Mouse (Mus musculus): ENCODE results near the gene Pde7b. TPM values are rescaled to one million over a fixed set of nuclear protein-coding genes. Genes with fewer than 3 reads are reported as not detected.
A peak's percentile ranks its signal among the peaks of the same experiment; 100 is the strongest.

Pde7b gene
- total RNA-seq, 1 experiment from 2014 or later: 19.0 TPM

DNA sequence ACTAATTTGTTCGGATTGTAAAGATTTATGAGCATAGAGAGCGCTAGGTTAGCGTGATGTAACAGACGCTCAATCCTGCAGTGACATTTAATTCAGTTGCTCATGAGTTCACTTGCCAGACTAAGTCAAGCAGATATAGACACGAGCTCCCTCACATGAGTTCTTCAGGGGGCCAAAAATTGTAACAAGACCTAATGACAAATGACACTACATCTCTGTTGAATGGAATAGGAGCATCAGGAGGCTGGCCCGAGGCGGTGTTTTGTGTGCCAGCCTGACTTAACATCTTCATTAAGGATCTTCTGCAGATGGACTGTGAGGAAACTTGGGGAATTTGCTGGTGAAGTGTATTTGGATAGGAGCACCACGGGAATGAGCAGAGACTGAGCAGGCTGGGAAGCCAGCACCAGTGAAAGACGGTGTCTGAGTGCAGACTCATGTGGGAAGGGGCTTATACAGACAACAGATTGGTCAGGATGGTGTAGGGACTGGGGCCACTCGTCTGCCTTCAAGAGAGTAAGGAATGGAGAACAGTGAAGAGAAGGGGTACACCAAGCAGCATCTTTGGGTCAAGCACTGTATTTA lies 303.5 kb downstream of the Pde7b start:
- no peak for DNase-seq

DNA sequence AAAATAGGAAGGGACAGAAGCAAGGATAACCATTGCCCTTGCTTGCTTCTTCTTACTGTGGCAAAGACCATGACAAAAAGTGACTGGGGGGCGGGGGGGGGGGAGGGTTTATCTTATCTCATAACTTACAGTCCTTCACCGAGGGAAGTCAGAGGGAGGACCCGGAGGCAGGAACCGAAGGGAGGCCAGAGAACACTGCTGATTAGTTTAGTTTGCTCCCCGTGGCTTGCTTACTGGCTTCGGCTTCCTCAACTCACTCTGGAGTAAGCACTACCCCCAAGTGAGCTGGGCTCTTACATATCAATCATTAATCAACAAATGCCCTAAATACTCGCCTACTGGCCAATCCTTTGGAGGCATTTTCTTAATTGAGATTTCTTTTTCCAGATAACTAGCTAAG lies 304.6 kb downstream of the Pde7b start:
- no peak for DNase-seq

DNA sequence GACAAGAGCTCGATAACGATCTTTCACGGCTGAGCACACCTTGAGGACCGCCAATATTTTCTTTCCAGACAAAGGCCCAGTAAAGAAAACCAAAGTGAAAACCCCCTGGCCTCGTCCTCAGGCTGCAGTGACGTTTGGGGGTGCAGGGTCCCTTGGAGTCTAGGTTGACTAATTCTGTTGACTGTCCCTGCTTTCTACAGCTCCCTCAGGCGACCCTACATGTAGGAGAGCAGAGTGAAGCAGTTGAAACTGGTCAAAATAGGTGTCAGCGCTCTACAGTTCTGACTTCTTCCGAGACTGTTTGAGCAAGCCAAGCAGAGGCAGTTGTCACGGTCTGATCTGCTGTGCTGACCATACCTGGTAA lies 306.0 kb downstream of the Pde7b start:
- DNase-seq: no peak

DNA sequence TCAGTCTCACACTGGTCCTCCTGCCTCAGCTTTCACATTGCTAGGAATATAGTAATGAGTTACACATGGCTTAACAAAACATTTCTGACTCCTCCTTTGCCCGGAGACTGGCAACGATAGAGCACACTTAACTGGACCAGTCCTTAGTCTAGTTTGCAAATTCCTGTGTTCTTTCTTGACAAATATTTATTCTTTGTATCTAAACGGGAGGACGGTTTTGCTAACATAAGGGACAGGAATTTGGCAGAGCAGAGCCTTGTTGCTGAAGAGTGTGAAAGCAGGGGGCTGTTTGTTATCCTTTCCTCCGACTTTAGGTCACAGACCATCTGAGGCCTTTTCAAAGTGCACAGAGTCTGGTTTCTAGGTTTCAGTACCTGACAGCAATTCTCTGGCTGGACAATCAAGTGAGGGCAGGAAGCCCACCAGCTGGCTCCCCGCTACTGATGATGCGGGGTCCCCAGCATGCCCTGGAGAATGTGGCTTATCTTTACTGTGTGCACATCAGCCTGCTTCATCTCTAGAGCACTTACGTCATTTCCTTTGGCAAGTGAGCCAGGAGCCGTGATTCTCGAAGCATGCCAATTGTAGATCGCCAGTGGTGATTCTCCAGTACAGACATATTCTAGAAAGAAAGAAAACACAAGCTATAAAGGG lies 306.5 kb downstream of the Pde7b start:
- DNase-seq: no peak

DNA sequence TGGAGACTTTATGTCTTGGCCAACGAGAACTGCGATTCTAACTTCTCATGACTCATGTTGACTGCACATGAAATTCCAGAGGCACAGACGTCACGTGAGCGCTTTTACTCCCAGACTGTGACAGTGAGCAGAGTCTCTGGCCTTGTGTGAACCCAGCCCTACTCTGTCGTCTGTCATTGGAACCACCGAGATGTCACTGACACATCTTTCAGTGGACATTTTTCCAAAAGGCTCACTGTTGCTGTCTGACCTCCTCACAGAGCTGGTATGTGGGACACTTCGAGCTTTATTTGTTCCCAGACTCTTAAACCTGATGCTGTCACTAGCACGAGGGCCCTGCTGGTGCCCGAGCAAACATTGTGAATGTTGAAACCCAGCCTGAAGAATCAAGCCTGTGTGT lies 315.7 kb downstream of the Pde7b start:
- peak; percentile 55 for DNase-seq

DNA sequence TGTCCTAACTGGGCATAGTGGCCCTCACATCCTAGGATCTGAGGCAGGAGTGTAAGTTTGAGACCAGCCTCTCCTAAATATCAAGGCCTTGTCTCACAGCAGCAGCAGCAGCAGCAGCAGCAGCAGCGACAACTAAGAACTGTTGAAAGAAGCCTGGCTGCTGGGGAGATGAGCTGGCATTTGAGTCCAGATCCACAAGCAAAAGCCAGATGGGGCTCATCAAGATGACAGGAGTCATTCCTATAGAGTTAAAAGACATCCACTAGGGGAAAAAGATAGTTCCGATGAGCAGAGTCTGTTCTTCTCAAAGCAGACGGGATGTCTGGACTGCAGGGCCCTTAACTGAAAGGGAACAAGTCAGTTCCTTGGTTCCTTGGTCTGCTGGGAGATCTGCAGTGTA lies 316.5 kb downstream of the Pde7b start:
- no peak for DNase-seq

DNA sequence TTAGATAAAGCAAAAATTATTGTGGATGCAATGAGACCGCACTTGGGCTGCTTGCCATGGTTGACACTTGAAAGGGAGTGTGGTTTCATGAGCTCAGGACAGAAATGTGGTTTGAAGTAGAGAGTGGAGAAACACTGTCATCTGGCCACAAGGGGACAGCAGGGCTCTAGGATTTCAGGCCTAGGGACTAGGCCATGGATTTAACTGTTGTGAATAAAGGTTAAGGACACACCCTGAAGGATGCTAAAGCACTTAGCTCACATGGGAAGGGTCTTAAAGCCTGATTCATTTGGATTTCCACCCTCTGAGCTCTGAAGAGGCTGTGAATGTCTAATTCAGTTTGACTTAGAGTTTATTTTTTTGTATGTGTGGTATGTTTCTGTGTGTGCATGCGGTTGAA lies 319.4 kb downstream of the Pde7b start:
- peak; percentile 74 for DNase-seq

DNA sequence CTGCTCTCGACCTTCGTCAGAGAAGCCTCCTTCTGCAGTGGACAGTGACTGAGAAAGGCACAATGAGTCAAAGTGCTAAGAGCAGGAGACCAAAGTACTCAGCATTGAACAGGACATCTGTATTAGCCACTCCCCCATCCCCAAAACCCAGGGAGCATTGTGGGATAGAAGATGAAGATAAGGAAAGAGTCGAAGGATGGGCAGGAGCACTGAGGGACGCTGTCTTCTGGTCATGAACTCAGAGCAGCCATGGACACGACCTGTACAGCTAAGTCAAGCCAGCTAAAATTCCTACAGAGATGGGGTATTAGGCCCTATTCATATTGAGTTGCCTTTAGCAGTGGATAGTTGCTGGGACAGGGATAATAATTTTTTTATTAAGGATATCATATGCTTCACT lies 321.9 kb downstream of the Pde7b start:
- no peak for DNase-seq

DNA sequence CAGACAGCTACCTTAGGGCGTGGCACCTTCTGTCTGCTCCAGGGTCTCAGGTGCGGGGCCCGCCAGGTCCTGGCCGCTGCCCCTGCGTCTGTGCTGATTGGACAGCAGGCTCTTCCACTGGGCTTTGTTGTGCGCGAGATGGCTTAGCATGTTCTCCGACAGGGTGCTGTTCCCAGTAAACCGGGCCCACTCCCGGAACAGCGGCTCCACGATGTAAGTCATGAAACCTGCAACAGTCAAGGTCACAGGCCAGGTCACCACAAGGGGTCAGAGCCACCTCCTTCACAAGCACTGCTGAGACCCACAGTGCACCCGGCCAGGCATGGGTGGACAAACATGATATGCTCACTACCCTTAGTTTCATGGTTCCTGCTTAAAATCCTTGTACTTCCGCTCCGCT lies 324.5 kb downstream of the Pde7b start:
- no peak for DNase-seq

DNA sequence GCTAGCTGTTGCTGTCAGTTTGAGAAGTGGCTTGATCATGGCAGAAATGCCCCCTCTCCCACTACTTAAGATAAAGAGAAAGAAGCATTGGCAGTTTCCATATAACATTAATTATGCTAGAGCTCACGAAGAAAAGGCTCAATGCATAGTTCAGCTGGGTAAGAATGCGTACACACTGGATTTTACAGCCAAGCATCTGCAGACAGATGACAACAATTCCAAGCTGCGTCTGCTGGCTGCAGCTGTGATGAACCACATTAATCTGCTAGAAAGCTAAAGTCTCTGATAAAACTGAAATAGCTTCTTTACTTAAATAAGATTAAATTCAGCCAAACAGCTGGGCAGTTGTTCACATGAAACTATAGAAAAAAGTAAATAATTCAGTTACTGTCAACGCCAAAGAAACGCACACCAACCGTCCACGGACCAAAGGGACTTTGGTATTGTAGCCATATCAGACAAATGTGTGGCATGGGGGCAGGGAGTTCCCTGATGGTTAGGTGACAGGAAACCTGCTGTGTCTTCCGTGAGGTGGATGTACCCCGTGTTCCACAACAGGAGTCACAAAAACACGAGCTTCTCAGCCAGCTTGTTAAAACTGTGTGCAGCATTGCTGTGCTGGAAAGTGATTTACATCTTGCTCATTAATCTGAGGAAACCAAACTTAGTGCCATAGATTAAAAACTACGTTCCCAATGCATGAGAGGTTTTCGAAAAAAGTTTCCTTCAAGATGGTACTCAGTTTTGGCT lies 326.1 kb downstream of the Pde7b start:
- no peak for DNase-seq

DNA sequence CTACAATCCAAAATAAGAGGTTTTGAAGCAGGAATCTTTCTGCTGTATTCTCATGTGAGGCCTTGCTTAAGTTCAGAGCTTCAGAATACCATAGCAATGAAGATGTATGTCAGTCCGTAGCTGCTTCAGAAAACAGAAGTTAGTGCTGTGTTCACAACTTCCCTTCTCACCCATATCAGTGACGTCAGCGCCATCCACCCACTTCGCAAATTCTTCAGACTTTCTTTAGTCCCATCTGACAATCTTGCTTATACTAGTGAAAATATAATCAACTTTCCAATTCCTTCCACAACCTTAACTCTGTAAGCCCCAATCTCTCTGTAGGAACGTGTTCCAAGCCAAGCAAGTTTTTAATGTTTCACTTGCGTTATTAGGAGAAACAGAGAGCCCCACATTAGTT lies 326.7 kb downstream of the Pde7b start:
- no peak for DNase-seq

DNA sequence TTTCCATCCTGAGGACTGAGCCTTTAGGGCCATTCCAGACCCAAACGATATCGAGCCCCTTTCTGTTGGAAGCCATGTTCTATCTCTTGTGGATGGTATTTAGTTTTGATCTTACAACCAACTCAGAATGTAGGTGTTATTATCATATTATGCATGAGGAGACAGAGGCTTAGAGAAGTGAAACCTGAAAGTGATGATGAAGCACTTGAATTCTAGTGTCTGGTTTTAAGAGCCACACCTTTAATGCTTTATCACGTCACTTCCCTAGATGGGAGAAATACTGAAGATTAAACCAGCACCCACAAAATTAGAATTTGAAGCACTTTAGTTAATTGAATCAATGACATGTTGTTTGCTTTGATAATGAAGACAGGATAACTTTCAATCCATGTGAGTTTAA lies 329.1 kb downstream of the Pde7b start:
- DNase-seq: no peak

DNA sequence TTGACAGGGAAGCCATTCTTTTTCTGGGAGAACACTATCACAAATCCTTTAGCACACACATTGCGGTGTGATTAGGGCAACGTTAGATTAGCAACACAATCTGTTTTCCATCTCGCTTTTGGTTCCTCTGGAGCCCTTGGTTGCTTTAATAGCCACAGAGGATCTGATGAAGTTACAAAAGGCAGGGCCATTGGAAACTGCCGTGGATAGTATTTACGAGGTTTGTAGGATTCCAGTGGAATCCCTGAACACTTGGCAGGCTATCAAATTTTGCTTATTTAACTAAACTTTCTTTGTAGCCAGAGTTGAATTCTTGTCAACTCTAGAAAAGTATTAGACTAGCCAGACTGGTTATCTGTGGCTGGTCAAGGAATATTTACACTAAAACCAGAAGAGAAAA lies 330.1 kb downstream of the Pde7b start:
- no peak for DNase-seq

DNA sequence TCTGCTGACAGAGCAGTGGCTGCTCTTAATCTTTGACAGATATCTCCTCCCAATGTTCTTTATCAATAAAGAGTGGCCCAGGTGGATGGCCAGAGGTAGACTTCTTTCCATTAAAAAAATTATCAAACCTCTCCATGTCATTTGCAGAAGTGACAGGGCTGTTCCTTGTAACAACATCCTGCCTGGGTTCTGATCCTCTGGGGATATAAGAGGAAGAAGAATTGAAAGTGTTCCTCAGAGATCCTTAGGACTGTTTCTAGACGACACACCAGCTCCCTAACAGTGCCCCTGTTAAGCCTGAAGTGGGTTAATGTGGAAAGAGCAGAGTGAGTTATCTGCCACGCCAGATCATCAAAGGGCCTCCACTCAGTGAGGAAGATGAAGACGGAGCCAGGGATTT lies 334.3 kb downstream of the Pde7b start:
- DNase-seq: no peak

DNA sequence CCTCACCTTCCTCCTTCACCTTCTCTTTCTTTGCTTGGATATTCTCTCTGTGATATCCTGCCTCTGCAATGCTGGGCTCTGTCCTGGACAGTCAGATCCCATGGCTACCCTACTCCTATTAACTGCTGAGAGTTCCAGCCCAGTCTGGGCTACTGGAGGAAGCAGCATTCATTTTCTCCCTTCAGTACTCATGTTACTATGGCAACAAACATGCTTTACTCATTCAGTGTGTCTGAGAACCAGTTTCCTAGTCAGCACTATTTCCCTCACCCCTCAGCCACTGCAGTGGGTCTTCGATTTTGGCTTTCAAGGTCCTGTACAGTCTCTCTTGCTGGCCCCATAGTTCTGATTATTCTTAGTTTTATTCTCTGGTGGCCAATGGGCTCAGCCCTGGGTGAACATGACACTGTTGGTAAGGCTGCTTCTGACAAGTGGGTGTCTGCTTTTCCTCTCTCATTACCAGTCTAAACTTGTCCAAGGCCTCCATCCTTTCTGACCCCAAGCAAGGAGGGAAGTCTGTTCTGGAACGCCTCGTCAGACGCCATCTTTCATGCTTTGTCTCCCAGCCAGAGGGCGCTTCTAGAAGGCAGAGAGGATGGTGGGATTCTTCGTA lies 342.0 kb downstream of the Pde7b start:
- no peak for DNase-seq

DNA sequence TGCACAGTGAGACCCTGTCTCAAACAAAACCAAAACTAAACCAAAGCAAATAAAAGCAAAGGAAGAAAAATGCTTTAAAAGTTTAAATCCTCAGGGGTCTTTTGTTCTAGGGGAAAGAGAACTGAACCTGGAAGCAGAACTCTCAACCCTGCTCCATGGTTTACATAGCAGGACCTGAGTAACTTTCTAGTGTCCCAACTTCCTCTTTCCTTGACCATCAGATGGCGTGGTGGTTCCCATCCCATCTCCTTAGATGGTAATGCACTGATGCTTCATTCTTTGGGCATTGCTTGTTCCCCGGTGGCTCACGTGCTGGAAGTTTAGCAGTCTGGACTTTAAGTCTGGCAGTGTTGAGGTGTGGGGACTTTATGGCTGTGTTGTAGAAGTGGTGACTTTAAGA lies 343.5 kb downstream of the Pde7b start:
- DNase-seq: no peak

DNA sequence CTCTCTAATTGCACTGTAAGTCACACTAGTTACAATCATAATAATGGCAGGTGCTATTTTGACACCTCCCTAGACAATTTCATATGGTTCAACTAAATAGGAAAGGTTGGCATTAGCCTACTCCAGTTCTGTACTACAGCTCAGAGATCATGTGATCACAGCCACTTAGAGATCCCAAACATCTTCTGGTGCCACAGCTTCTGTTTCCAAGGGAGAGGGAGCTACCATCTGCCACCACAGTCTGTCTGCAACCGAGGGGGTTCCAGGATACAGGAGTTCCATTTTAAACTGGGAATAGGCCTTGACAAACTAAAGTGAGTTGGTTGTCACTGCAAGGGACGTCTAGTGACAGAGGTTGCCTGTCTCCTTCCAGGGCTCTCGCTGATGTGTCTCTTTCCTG lies 344.1 kb downstream of the Pde7b start:
- no peak for DNase-seq

DNA sequence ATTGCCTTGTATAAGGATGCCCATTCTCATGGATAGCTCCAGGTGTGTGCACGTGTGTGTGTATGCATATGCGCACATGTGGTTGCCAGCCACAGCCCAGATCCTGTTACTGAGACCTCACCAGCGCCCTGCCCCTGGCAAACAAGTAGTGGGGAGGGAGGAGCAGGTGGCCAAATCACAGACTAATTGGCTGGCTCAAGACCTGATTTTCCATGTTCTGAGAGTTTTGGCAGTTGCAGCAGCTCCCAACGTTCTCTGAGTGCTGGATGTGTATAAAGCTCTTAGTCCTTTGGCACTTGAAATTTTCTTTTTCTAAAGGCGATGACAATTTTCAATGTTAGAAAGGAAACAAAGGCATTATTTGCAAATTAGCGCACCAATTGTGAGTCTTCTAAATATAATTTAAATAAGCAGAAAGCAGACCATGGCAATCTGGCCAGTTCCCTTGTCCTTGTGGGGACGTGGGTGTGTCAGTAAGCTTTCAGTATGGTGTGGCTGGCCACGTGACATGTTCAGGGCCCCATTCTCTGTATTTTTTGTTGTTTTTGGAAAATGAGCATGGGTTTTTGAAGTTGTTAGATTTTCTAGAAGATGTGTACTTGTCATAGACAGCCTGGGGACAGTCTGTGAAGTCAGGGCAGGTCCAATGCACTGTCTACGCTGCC lies 345.7 kb downstream of the Pde7b start:
- DNase-seq: no peak

DNA sequence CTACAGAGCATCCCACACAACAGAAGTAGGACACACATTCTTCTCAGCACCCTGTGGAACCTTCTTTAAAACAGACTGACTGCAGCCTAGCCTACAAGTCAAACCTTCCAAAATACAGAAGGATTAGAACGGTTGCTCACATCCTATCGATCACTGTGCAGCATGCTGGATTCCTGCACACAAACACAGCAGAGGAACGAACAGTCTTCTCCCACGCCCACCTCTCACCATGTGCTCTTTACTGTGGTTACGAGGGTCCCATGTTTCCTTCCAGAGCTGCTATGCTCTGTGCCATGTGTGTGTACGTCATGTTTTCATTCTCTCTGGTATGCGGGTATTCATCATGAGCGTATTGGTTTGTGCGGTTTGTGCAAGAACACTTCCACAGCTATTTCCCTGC lies 347.3 kb downstream of the Pde7b start:
- DNase-seq: no peak

DNA sequence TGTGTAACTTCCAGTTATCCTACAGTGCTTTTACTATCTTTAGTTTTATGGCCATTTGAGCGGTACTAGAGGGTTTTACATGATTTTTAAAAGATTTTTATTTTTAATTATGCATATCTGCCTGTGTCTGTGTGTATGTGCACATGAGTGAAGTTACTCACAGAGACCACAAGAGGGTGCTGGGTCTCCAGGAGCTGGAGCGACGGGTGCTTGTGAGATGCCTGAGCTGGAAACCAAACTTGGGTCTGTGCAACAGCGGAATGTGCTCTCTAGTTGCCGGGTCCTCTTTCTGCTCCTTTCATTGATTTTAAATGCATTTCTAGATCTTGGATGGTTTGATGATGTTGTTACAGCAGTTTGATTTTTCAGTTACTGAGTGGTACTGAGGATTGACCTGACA lies 352.8 kb downstream of the Pde7b start:
- DNase-seq: no peak

DNA sequence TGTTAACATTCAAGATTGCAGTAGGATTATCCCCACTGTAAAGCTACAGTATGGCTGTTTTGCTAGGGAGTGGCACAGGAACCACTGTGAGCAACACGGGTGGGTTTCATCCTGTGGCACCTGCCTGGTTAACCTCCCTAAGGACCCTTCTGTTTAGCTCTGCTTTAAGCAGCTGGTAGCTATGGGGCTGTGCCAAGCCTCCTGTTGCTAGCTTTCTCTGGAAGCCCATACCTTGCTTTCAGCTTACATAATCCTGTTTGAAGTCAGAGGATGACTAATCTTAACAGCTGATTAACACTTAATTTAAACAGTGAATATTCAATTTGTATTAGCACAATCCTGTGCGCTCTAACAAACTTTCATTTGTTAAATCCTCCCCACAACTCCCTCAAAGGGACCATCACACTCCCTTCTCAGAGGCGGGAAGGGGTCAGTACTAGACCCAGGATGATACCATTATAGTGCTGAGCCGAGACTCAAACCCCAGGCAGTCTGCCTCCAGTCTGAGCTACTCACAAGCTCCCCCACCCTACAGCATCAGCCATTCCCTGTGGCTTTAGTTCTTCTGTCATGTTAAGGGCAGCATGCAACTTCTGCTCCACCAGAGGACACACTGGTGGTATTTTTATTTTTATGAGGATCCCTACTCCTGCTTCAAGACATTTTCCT lies 362.3 kb downstream of the Pde7b start:
- DNase-seq: no peak

Measured in adrenal gland, postnatal 14 days (tissue).